Mouse (Mus musculus): ENCODE data around the gene Olfr527. TPM values are rescaled to one million over a fixed set of nuclear protein-coding genes. Genes with fewer than 3 reads are reported as not detected.

Olfr527 gene
- polyA plus RNA-seq, 1 experiment from 2014 or later = not detected

Other genes with a start within 250 kb of the Olfr527 start
- 7.2 TPM in 1 of 2 replicates, not detected in the other for gene Prap1, start 240.6 kb upstream of the Olfr527 start, polyA plus RNA-seq (2015; fragmentation: Nextera tagmentation; extraction: Ambion mirVana)
- gene Fuom, start 231.6 kb upstream of the Olfr527 start, polyA plus RNA-seq (2015; fragmentation: Nextera tagmentation; extraction: Ambion mirVana) = 48.1 and 51.2 TPM in 2 replicates
- 10.7 and 14.7 TPM in 2 replicates for gene Paox, start 218.2 kb upstream of the Olfr527 start, polyA plus RNA-seq (2015; fragmentation: Nextera tagmentation; extraction: Ambion mirVana)
- gene Echs1, start 217.5 kb upstream of the Olfr527 start, polyA plus RNA-seq (2015; fragmentation: Nextera tagmentation; extraction: Ambion mirVana) = 116 and 121 TPM in 2 replicates
- 30.0 and 32.1 TPM in 2 replicates for gene Mtg1, start 196.5 kb upstream of the Olfr527 start, polyA plus RNA-seq (2015; fragmentation: Nextera tagmentation; extraction: Ambion mirVana)
- 23.2 and 26.3 TPM in 2 replicates for gene Sprn, start 179.1 kb upstream of the Olfr527 start, polyA plus RNA-seq (2015; fragmentation: Nextera tagmentation; extraction: Ambion mirVana)
- gene Olfr522, start 169.3 kb upstream of the Olfr527 start, polyA plus RNA-seq (2015; fragmentation: Nextera tagmentation; extraction: Ambion mirVana) = not detected in 2 replicates
- gene Olfr523, start 160.8 kb upstream of the Olfr527 start, polyA plus RNA-seq (2015; fragmentation: Nextera tagmentation; extraction: Ambion mirVana) = not detected in 2 replicates
- gene Olfr524, start 128.1 kb upstream of the Olfr527 start, polyA plus RNA-seq (2015; fragmentation: Nextera tagmentation; extraction: Ambion mirVana) = 0.63 TPM in 1 of 2 replicates, not detected in the other
- gene Cd163l1, start 115.8 kb upstream of the Olfr527 start, polyA plus RNA-seq (2015; fragmentation: Nextera tagmentation; extraction: Ambion mirVana) = 13.1 TPM in 1 of 2 replicates, not detected in the other
- 0.05 and 0.50 TPM in 2 replicates for gene 5830411N06Rik, start 86.7 kb upstream of the Olfr527 start, polyA plus RNA-seq (2015; fragmentation: Nextera tagmentation; extraction: Ambion mirVana)
- gene Olfr525, start 13.2 kb upstream of the Olfr527 start, polyA plus RNA-seq (2015; fragmentation: Nextera tagmentation; extraction: Ambion mirVana) = not detected in 2 replicates
- gene Olfr60, start 27.7 kb downstream of the Olfr527 start, polyA plus RNA-seq (2015; fragmentation: Nextera tagmentation; extraction: Ambion mirVana) = not detected in 2 replicates
- not detected in 2 replicates for gene Olfr530, start 42.3 kb downstream of the Olfr527 start, polyA plus RNA-seq (2015; fragmentation: Nextera tagmentation; extraction: Ambion mirVana)
- not detected in 2 replicates for gene Olfr531, start 68.9 kb downstream of the Olfr527 start, polyA plus RNA-seq (2015; fragmentation: Nextera tagmentation; extraction: Ambion mirVana)
- gene Olfr532, start 87.6 kb downstream of the Olfr527 start, polyA plus RNA-seq (2015; fragmentation: Nextera tagmentation; extraction: Ambion mirVana) = not detected in 2 replicates
- gene Olfr533, start 129.4 kb downstream of the Olfr527 start, polyA plus RNA-seq (2015; fragmentation: Nextera tagmentation; extraction: Ambion mirVana) = not detected in 2 replicates
- gene Olfr535, start 150.2 kb downstream of the Olfr527 start, polyA plus RNA-seq (2015; fragmentation: Nextera tagmentation; extraction: Ambion mirVana) = not detected in 2 replicates
- not detected in 2 replicates for gene Olfr536, start 173.4 kb downstream of the Olfr527 start, polyA plus RNA-seq (2015; fragmentation: Nextera tagmentation; extraction: Ambion mirVana)
- not detected in 2 replicates for gene Olfr538, start 233.9 kb downstream of the Olfr527 start, polyA plus RNA-seq (2015; fragmentation: Nextera tagmentation; extraction: Ambion mirVana)